Mouse (Mus musculus): ENCODE measurements at regions not wholly inside any gene's neighbourhood (a gene's known extent, or its start where the extent isn't known, plus 50 kb on each side); places are given as distances from the start of the nearest gene placed in this dataset.

DNA sequence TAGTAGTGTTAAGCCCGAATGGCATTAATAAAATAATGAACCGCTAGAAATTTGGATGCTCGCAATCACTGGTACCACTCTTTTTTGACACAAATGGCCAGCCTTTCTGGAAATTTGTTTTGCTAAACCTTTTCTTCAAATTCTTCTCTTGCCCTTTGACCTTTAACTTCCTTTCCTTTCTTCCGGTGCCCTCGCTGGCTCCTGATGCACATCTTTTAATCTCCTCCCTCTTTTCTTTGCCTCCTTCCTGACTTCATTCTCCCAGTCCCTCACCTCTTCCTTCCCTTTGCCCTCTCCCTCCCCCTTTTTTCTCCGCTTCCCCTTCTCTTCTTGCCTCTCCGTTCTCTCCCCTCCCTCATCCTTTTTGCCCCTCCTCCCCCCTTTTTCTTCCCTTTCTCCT, 118.3 kb upstream of the Zfhx3 start:
- no peak overlapping the region for H3K4me3 ChIP-seq (replicated peaks)
- H3K36me3 ChIP-seq = no peaks in the 10 kb centered on the region
- H3K9me3 ChIP-seq = no peaks in the 10 kb centered on the region
- no peak overlapping the region for H3K27ac ChIP-seq
- H3K9ac ChIP-seq = no peak overlapping the region
- H3K4me2 ChIP-seq = peak overlapping the region; percentile 35
- no peaks in the 10 kb centered on the region for H3K4me1 ChIP-seq
- 29% methylated on average over 7 of the region's 7 CpGs for WGBS
- no peaks in the 10 kb centered on the region for H3K27me3 ChIP-seq (replicated peaks)
- ATAC-seq (ENCODE audit: insufficient read depth, low FRiP score, low read depth) = no peak

DNA sequence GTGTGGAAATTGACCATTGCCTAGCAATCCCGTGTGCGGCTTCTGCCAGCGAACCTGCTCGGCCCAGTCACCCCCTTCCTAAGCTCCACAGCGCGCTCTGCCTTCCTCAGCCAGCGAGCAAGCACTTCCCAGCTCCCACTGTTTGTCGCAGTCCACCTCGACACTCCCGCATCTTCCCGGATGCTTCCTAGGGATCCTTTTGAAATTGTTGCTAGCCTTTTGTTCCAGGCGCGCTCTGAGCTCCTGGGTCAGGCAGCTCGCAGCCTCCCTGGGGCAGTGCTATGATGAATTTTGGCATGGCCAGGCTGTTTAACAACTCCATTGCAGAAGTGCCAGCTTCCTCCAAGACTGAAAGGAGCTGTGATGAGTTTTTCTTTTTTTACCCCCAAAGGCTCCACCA, 117.8 kb upstream of the Zfhx3 start:
- H3K27ac ChIP-seq = no peak overlapping the region
- no peak overlapping the region for H3K9ac ChIP-seq
- H3K4me2 ChIP-seq = peak overlapping the region; percentile 35
- no peak overlapping the region for H3K4me3 ChIP-seq (replicated peaks)
- no peaks in the 10 kb centered on the region for H3K4me1 ChIP-seq
- 7% methylated on average over 14 of the region's 14 CpGs for WGBS
- no peaks in the 10 kb centered on the region for H3K9me3 ChIP-seq
- H3K27me3 ChIP-seq (replicated peaks) = no peaks in the 10 kb centered on the region
- H3K36me3 ChIP-seq = no peaks in the 10 kb centered on the region
- ATAC-seq (ENCODE audit: insufficient read depth, low FRiP score, low read depth) = no peak

GRCm38 (mm10) chr8:107827500-107828125, 114.8 kb upstream of the Zfhx3 start:
- ATAC-seq (ENCODE audit: insufficient read depth, low FRiP score, low read depth) = no peak
- no peaks in the 10 kb centered on the region for H3K36me3 ChIP-seq
- no peaks in the 10 kb centered on the region for H3K9me3 ChIP-seq
- WGBS = 52% methylated on average over 17 of the region's 17 CpGs
- no peaks in the 10 kb centered on the region for H3K27me3 ChIP-seq (replicated peaks)
- no peaks in the 10 kb centered on the region for H3K4me1 ChIP-seq
- H3K27ac ChIP-seq = no peak overlapping the region
- H3K9ac ChIP-seq = no peak overlapping the region
- H3K4me3 ChIP-seq (replicated peaks) = no peak overlapping the region
- H3K4me2 ChIP-seq = no peak overlapping the region

- Histone ChIP-seq H3K9ac (no peak overlapping the region), H3K4me1 (no peaks in the 10 kb centered on the region), H3K36me3 (no peaks in the 10 kb centered on the region), H3K27ac (no peak overlapping the region), H3K4me2 (no peak overlapping the region), H3K27me3 (replicated peaks) (no peaks in the 10 kb centered on the region), H3K4me3 (replicated peaks) (no peak overlapping the region), H3K9me3 (no peaks in the 10 kb centered on the region)
- WGBS = 89% methylated on average over 5 of the region's 5 CpGs
- ATAC-seq (ENCODE audit: insufficient read depth, low FRiP score, low read depth) = no peak
Observed at GRCm38 (mm10) chr8:107828541-107828940, 113.9 kb upstream of the Zfhx3 start.

DNA sequence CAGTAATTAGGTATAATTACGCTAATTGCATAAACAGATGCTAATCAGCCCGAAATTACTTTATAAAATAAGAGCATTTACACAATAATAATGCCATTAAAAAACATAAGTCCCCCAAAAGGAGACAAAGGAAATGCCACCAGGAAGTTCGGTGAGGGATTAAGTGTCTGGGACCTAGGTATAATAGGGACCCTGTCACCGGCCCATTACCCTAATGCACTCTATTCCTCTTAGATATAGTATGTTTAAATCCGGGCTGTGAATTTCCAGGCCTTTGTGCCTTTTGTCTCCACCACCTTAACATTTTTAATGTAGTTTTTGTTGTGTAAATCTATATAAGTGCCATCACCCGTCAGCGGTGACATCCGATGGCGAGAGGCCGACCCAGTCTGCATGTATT, 109.0 kb upstream of the Zfhx3 start:
- H3K27ac ChIP-seq = no peak overlapping the region
- no peaks in the 10 kb centered on the region for H3K4me1 ChIP-seq
- no peaks in the 10 kb centered on the region for H3K27me3 ChIP-seq (replicated peaks)
- H3K9me3 ChIP-seq = no peaks in the 10 kb centered on the region
- ATAC-seq (ENCODE audit: insufficient read depth, low FRiP score, low read depth) = no peak
- whole genome bisulfite sequencing = 84% methylated on average over 10 of the region's 10 CpGs
- H3K36me3 ChIP-seq = no peaks in the 10 kb centered on the region
- H3K4me2 ChIP-seq = no peak overlapping the region
- no peak overlapping the region for H3K4me3 ChIP-seq (replicated peaks)
- H3K9ac ChIP-seq = no peak overlapping the region

DNA sequence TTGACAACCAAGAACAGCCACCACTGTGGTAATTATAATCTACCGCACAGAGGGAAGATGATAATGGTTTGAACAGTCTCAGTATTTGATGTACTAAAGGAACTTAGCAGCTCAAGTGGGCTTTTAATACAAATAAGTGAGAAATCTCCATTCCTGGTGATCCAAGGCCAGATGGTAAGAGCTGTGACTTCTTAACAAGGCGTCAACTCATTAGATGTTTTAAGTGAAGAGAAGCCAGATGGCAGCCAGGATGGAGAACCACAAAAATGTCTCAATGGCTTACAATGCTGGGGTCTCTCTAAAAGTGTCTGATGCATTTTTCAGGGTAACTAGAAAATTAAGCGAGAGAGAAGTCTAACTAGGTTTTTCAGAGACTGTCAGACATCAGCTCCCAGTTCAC, 96.3 kb upstream of the Zfhx3 start:
- WGBS = 66% methylated on average over 3 of the region's 3 CpGs
- H3K27ac ChIP-seq = no peak overlapping the region
- no peaks in the 10 kb centered on the region for H3K4me1 ChIP-seq
- H3K4me3 ChIP-seq (replicated peaks) = no peak overlapping the region
- H3K4me2 ChIP-seq = no peak overlapping the region
- H3K36me3 ChIP-seq = no peaks in the 10 kb centered on the region
- no peak overlapping the region for H3K9ac ChIP-seq
- no peaks in the 10 kb centered on the region for H3K9me3 ChIP-seq
- ATAC-seq (ENCODE audit: insufficient read depth, low FRiP score, low read depth) = no peak
- no peaks in the 10 kb centered on the region for H3K27me3 ChIP-seq (replicated peaks)

- no peaks in the 10 kb centered on the region for H3K27me3 ChIP-seq (replicated peaks)
- no peak overlapping the region for H3K4me3 ChIP-seq (replicated peaks)
- no peak overlapping the region for H3K4me2 ChIP-seq
- H3K4me1 ChIP-seq = no peaks in the 10 kb centered on the region
- no peak overlapping the region for H3K9ac ChIP-seq
- H3K27ac ChIP-seq = no peak overlapping the region
- H3K9me3 ChIP-seq = no peaks in the 10 kb centered on the region
- WGBS = 81% methylated on average over 17 of the region's 17 CpGs
- H3K36me3 ChIP-seq = no peaks in the 10 kb centered on the region
- ATAC-seq (ENCODE audit: insufficient read depth, low FRiP score, low read depth) = no peak
Observed at GRCm38 (mm10) chr8:107851236-107852043, 91.0 kb upstream of the Zfhx3 start.

GRCm38 (mm10) chr8:107859770-107860169, 82.7 kb upstream of the Zfhx3 start:
- no peaks in the 10 kb centered on the region for H3K4me1 ChIP-seq
- no peaks in the 10 kb centered on the region for H3K9me3 ChIP-seq
- ATAC-seq (ENCODE audit: insufficient read depth, low FRiP score, low read depth) = no peak
- H3K4me3 ChIP-seq (replicated peaks) = no peak overlapping the region
- H3K27me3 ChIP-seq (replicated peaks) = no peaks in the 10 kb centered on the region
- H3K27ac ChIP-seq = no peak overlapping the region
- 84% methylated on average over 4 of the region's 4 CpGs for WGBS
- no peaks in the 10 kb centered on the region for H3K36me3 ChIP-seq
- H3K9ac ChIP-seq = no peak overlapping the region
- no peak overlapping the region for H3K4me2 ChIP-seq

- Histone ChIP-seq H3K4me2 (no peak overlapping the region), H3K9ac (no peak overlapping the region), H3K27ac (no peak overlapping the region), H3K27me3 (replicated peaks) (no peaks in the 10 kb centered on the region), H3K9me3 (no peaks in the 10 kb centered on the region), H3K4me3 (replicated peaks) (no peak overlapping the region), H3K36me3 (no peaks in the 10 kb centered on the region), H3K4me1 (no peaks in the 10 kb centered on the region)
- 61% methylated on average over 4 of the region's 4 CpGs for WGBS
- ATAC-seq (ENCODE audit: insufficient read depth, low FRiP score, low read depth) = no peak
Observed at GRCm38 (mm10) chr8:107860251-107860650, 82.2 kb upstream of the Zfhx3 start.

DNA sequence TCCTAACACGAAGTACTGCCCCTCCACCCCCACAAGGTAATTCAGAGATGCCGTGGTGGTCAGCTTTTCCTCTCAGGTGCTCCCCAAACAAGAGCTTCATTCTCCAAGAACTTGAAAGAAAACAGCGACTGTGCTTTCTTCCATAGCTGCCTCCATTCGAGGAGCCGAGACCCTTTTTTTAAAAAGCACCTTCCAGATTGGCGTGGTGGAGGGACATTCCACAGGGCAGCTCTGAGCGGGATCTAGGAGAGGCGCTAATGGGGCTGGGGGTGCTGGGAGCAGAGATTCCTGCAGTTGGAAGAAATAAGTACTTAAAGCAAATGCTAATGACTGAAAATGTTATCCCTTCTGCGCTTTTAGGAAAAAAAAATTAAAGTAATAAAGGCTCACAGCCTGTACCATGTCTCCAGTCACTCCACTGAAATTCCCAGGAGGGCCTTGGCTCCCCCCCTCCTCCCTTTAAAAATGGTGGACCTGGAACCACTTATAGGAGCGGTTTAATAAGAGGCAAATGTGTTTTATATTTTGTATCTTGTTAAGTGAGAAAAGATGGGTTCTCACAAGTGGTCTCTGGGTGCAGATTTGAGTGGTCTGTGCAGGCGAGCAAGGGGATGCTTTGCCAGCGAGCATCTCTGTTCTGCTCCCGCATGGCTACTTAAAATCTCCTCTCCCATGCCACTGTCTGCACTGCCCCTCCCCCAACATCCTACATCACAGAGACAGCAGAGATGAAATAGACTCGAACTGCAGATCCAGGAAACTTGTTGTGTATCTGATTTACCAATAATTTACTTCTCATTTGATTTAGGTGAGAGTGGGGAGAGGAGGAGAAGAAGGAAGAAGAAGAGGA, 77.4 kb upstream of the Zfhx3 start:
- H3K4me3 ChIP-seq (replicated peaks) = no peak overlapping the region
- H3K4me2 ChIP-seq = no peak overlapping the region
- no peak overlapping the region for H3K27ac ChIP-seq
- no peaks in the 10 kb centered on the region for H3K9me3 ChIP-seq
- H3K9ac ChIP-seq = no peak overlapping the region
- no peaks in the 10 kb centered on the region for H3K4me1 ChIP-seq
- no peak for ATAC-seq (ENCODE audit: insufficient read depth, low FRiP score, low read depth)
- 54% methylated on average over 14 of the region's 14 CpGs for WGBS
- H3K36me3 ChIP-seq = no peaks in the 10 kb centered on the region
- no peaks in the 10 kb centered on the region for H3K27me3 ChIP-seq (replicated peaks)

GRCm38 (mm10) chr8:107865744-107866143, 76.7 kb upstream of the Zfhx3 start:
- WGBS = 44% methylated on average over 4 of the region's 4 CpGs
- no peaks in the 10 kb centered on the region for H3K36me3 ChIP-seq
- no peaks in the 10 kb centered on the region for H3K27me3 ChIP-seq (replicated peaks)

GRCm38 (mm10) chr8:107871718-107872117, 70.7 kb upstream of the Zfhx3 start:
- 68% methylated on average over 15 of the region's 15 CpGs for WGBS
- no peaks in the 10 kb centered on the region for H3K9me3 ChIP-seq
- H3K36me3 ChIP-seq = no peaks in the 10 kb centered on the region
- H3K4me2 ChIP-seq = no peak overlapping the region
- no peaks in the 10 kb centered on the region for H3K27me3 ChIP-seq (replicated peaks)
- no peak overlapping the region for H3K9ac ChIP-seq
- no peak for ATAC-seq (ENCODE audit: insufficient read depth, low FRiP score, low read depth)
- H3K4me1 ChIP-seq = no peaks in the 10 kb centered on the region
- H3K27ac ChIP-seq = no peak overlapping the region
- no peak overlapping the region for H3K4me3 ChIP-seq (replicated peaks)

More at GRCm38 (mm10) chr8:107865744-107866143, 76.7 kb upstream of the Zfhx3 start:
- Histone ChIP-seq H3K9ac (no peak overlapping the region), H3K9me3 (no peaks in the 10 kb centered on the region), H3K4me2 (no peak overlapping the region), H3K4me3 (replicated peaks) (no peak overlapping the region), H3K4me1 (no peaks in the 10 kb centered on the region), H3K27ac (no peak overlapping the region)
- ATAC-seq (ENCODE audit: insufficient read depth, low FRiP score, low read depth) = no peak

Data from stomach, embryonic 15.5 days (tissue).